Mouse (Mus musculus) heart, postnatal 36 days (tissue): ENCODE measurements at regions not wholly inside any gene's neighbourhood (a gene's known extent, or its start where the extent isn't known, plus 50 kb on each side); places are given as distances from the start of the nearest gene placed in this dataset.

Experiments
- DNase-seq, 2 experiments: peaks; one replicate each; pipeline ENCODE4 v3.0.0; 2021 to 2022
- intact Hi-C: fragments of 180-260 bp; cut with DNase I; formaldehyde crosslinking; loops from one replicate; pipeline ENCODE4 v1.15.1; 2025

GRCm38 (mm10) chr1:143071781-143072382, 568.6 kb upstream of the B3galt2 start:
- no peak for DNase-seq
- intact Hi-C loops = no loop called here

GRCm38 (mm10) chr1:143074999-143075398, 565.5 kb upstream of the B3galt2 start:
- intact Hi-C loops = no loop called here
- no peak for DNase-seq

DNA sequence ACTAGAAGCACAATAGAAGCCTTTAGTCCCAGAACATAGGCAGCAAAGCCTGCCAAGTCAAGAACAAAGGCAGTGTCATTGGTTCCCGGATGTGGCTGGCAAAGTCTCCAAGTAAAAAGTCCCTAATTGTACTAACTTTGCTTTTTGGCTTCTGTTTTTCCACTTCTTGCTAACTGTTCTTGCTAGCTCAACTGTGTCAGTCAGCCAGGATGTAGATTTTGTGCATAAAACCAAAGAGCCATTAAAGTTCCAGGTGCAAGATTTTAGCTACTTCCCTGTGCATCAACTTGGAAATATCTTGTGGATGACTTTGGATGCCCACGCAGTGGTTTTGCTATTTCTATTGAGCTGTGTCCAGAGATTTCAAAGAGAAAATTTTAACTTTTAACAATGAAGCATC, 560.0 kb upstream of the B3galt2 start:
- intact Hi-C loops = no loop called here
- no peak for DNase-seq

DNA sequence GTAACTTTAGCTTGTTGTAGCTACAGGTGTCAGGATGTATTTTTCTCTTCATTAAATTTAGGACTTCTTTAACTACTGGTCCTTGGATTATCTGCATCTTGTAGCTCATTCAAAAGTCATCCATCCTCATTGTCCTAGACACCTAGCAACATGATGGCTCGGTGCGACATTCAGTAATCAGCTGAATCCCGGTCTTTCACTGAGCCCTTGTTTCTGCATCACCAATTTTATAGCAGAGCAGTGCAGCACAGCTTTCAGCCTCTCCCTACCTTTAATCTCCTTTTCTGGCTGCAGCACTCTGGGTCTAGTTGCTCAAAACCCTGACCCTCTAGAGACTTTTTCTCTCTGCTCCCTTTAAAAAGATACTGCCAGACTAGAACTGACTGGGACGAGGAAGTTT, 543.6 kb upstream of the B3galt2 start:
- no peak for DNase-seq
- intact Hi-C loops = no loop called here

- intact Hi-C loops = no loop called here
- DNase-seq = no peak
Observed at GRCm38 (mm10) chr1:143098307-143098706, 542.2 kb upstream of the B3galt2 start.

DNA sequence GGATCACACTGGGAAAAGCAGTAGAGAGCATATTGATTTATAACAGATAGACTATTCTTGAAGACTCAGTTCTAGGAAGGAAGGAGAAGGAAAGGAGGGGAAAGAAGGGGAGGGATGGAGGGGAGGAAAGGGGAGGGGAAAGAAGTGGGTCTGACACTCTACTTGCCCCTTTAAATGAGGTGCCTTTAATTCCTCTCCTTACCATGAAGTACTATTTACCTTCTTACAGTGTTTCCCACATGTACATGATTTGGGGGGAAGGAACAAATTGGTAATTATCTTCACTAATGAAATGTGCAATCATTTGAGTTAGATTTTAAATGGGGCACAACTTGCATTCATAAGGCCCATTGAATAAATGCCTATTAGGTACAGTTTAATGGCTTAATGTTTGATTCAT, 518.3 kb upstream of the B3galt2 start:
- intact Hi-C loops = no loop called here
- no peak for DNase-seq

DNA sequence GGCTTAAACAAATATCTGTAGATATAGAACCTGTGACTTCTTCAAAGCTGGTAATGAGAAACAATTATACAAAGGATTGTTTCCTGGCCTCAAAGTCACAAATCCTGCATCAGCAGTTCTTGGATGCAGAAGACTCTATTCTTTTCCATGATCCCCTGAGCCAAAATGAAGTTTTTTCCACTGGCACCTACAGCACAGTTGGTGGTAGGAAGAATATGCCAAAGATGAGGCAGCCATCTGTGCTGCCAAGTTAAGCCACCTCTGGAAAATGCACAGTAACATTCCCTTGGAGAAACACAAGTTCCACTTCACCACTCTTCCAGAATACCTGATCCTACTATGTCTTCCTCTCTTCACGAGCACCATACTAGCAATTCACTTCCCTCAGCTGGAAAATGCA, 510.2 kb upstream of the B3galt2 start:
- no peak for DNase-seq

DNA sequence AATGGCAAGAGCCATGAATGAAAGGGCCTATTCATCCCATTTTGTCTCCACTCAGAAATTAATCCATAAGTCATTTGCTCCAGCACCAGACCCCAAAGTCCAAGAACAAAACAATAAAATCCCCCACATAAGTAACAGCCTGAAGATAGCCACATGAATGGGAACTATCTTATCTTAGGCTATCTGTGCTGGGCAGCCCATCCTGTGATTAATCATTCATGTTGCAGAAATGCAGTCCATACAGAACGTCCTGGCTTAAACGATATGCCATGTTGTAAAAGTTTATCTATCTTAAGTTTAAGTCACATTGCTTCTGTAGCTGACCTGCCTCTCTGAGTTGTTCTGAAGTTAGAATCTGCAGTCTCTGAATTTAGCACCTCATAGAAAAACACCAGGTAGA, 507.7 kb upstream of the B3galt2 start:
- no peak for DNase-seq
- intact Hi-C loops = no loop called here

More for the DNA sequence above, 510.2 kb upstream of the B3galt2 start:
- intact Hi-C loops = no loop called here

DNA sequence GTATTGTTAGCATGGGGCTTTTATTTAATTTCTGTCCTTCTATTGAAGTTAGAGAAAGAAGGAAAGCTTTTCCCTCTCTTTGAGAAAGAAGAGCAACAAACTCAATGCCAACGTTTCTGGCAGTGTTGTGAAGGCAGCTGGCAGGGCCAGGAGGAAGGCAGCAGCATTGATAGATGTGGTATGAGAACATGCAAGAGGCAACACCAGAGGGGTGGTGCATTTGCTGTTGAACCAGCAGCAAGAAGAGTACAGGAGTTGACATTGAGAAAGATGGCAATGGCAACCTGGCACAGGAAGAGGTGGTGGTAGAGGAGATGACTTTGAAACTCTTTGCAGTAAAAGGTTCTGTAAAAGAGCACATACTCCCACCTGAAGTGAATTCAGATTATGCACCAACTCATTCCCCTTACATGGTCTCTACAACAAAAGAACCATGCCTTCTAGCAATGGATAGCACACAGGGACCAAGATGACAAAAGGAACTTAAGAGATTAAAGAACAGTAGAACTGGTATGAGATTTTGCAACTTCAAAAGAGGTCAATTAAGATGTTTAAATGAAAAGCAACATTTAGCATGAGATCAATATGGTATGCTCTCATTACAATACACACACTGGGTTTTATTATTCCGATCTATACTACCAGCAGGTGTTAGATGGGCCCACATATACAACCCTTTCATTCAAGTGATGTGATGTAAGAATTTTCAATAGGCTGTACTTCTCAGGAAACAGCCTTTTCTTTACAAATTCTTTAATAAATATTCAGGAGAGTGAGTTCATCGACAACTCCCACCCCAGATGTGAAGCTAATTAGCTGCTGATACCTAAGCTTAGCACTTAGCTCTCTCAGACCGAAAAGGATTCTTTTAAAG, 495.1 kb upstream of the B3galt2 start:
- DNase-seq = no peak
- intact Hi-C loops = no loop called here

GRCm38 (mm10) chr1:143171286-143171685, 469.2 kb upstream of the B3galt2 start:
- intact Hi-C loops = no loop called here
- no peak for DNase-seq

- intact Hi-C loops = no loop called here
- DNase-seq = no peak
Observed at GRCm38 (mm10) chr1:143173836-143174235, 466.6 kb upstream of the B3galt2 start.

DNA sequence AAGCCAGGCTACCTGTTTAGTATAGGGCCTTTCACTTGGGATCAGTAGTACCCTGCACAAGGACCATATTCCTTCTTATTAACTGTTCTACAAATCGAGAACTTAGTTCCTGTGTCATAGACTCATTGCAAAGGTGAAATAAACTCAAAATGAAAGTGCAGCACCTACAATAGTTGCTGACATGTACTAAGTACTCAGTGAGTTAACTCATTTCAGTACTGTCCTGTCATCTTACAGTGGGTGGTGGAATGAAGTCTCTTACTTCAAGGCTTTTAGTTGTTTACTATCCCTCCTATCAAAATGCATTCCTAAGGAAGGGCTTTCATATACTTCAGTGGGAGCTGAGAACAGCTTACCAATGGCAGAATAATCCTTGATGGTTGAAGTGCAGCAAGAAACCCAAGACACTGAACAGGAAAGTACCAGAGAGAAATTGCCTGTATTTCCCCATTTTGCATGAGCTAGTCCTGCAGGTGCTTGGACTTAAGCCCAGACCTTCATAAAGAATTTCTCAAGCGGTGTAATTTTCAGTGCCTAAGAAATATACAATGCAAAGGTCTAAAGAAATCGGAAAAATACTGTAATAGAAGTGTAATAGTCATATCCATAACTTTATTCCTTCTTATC, 448.2 kb upstream of the B3galt2 start:
- DNase-seq = no peak
- intact Hi-C loops = no loop called here

DNA sequence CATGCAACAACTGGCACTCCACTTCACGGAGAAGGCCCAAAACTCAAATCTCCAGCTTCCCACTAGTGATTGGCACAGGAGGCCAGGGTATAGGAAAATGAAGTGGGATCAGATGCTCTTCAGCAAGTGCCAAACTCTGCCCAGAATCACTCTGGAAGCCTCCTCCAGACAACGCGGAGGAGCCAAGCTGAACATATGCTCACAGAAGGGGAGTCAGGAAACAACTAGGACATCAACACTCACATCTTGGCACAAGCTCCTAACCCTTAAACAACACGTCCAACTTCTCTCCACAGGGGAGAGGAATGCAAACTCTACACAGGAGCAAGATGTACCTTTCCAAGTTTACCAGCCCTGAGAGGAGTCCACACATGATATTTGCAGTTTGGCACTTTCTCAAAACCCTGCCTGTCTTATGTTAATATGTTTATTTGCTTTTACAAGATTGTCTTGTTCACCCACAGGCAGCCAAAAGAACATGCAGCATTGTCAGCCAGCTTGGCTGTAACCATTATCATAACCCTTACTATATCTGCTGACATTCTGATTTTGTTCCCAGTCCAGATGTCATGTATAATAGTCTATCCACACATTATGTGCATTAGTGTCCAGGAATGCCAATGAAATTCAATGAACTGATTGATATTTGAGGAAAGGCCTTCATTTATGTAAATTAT, 440.1 kb upstream of the B3galt2 start:
- intact Hi-C loops = no loop called here
- no peak for DNase-seq

DNA sequence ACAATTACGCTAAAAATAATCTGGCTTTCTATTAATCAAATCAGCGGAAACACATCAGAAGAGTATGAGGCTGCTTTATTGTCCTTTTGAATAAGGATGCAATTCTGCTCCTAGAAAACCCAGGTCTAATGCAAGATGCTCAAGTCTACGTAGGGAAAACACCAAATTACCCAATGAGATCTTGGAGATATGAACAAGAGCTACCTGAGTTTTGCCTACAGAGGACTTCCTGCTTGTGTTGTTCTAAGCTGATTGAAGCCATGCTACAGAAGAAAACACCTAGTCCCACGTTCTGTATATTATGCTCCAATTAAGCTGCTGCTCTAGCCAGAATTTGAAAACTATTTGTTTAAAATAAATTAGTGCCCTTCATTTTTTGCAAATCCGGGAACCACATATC, 439.5 kb upstream of the B3galt2 start:
- DNase-seq = no peak
- intact Hi-C loops = no loop called here

GRCm38 (mm10) chr1:143202182-143202581, 438.3 kb upstream of the B3galt2 start:
- DNase-seq = no peak
- intact Hi-C loops = no loop called here

- DNase-seq = no peak
- intact Hi-C loops = no loop called here
Observed at GRCm38 (mm10) chr1:143204070-143204469, 436.4 kb upstream of the B3galt2 start.

GRCm38 (mm10) chr1:143206995-143207394, 433.5 kb upstream of the B3galt2 start:
- intact Hi-C loops = no loop called here
- no peak for DNase-seq

DNA sequence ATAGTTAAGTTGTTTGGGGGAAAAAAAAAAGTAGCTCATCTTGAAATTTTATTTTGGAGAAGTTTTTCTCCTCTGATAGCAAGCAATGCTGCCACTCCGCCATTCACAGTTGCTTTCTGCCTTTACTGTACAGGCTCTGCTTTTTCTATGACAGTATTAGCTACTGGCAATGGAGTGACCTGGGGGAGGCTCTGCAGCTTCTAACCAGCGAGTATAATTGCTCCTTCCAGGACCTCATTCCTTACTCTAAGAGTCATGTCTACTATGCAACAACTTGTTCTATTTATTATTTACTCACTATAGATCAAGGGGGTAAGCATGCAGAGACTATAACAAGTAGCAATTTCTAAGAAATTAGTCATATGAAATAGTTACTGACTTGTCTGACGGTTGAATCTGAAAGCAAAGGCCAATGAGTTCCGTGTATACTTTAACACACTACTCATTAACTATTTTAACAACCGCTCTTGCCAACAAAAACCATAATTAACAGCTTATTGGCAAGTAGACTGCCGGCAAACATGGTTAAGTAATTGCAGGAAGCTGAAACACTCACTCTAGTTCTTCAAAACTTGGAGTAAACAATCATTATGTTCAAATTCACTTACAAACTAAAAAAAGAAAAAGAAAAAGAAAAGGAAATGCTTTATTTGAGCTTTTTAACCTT, 432.9 kb upstream of the B3galt2 start:
- no peak for DNase-seq
- intact Hi-C loops = no loop called here

- intact Hi-C loops = no loop called here
Observed at GRCm38 (mm10) chr1:143217401-143217800, 423.1 kb upstream of the B3galt2 start.

DNA sequence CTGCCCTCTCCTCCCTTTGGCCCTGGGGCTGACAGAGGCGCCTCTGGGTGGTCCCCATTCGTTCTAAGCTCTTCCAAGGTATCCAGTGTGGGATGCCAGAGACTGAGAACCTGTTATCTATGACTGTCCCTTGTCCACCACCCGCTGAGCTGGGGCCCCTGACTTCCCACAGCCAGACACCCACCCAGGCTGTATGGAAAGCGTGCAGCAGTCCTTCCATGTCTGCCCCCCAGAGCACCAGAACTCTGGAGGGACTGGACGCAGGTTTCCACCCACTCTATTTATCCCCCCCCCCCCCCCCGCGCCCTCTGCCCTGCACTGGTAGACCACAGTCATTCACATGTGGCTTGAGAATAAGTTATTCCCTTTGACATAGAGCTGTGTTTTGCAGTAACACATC, 408.5 kb upstream of the B3galt2 start:
- DNase-seq = no peak
- intact Hi-C loops = no loop called here

More at GRCm38 (mm10) chr1:143217401-143217800, 423.1 kb upstream of the B3galt2 start:
- no peak for DNase-seq
